Mouse (Mus musculus): Measurements from ENCODE around the gene Atxn2. TPM values are rescaled to one million over a fixed set of nuclear protein-coding genes. Genes with fewer than 3 reads are reported as not detected.

Gene Atxn2
- total RNA-seq, 2 experiments from 2014 or later = 30.1 to 85.0 TPM

DNA sequence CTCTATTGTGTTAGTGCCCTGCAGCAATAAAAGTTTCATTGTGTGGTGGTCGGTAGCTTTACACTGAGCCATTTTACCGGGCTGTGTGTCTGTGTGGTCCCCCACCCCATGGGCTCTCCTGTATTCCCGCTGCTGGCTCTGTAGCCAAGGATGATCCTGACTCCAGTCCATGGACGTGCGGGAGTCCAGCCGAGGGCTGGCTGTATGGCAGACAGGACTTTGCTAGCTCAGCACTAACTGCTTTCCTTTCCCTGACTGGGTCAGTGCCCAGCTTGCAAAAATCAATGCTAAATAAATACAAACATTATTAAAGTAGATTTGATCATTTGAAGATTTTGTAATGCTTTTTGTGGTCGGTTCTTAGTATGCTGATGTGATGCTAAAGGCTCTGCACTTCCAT lies 50.3 kb downstream of the Atxn2 start:
- no peak for ATAC-seq (replicated peaks; ENCODE audit: poor library complexity)

DNA sequence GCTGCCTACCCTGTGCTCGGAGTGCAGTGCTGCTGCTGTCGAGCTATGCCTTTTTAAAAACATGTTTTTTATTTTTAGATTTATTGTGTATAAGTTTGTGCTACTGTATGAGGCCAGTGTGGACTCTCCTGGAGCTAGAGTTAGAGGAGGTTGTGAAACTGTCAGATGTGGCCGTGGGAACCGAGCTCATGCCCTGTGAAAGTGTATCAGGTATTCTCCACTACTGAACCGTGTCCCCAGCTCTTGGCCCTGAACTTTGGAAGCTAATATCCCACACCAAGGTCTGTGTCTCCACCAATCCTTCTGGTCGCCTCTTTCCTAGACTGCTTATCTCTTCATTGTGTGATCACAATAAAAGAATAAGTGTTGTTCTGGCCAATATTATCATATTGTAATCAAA lies 51.8 kb downstream of the Atxn2 start:
- ATAC-seq (replicated peaks; ENCODE audit: poor library complexity) = no peak

- no peak for ATAC-seq (replicated peaks; ENCODE audit: poor library complexity)
These were observed 53.9 kb downstream of the Atxn2 start for GRCm38 (mm10) chr5:121765020-121765419.

DNA sequence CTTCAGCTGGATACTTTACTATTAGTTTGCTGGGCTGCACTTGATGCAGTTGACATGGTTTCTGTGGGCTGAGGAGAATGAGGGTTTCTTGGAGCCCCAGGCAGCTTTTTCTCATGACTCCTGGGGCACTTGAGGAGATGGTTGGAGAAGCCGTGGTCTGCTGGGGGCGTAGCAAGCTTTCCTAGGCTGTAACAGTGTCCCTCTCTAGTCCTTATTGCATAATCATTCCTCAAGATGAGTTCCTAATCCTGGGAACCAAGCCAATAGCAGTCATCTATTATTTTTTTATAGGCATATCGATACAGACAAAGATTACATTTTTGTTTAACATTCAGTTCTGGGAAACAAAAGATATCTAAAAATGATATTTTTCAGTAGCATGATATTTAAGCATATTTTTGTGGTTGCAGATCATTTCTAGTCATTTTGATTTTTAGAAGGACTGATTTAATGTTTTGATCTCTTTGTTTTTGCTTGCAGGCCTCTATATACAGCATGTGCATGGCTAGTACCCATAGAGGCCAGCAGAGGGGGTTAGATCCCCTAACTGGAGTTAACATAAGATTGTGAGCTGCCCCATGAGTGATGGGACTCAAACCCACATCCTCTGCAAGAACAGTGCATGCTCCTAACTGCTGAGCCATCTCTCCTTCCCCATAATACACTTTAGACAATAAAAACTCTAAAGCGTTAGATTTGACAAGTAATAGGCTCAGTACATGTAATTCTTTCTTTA lies 55.1 kb downstream of the Atxn2 start:
- no peak for ATAC-seq (replicated peaks; ENCODE audit: poor library complexity)

GRCm38 (mm10) chr5:121767564-121767963 lies 56.4 kb downstream of the Atxn2 start:
- ATAC-seq (replicated peaks; ENCODE audit: poor library complexity) = no peak

DNA sequence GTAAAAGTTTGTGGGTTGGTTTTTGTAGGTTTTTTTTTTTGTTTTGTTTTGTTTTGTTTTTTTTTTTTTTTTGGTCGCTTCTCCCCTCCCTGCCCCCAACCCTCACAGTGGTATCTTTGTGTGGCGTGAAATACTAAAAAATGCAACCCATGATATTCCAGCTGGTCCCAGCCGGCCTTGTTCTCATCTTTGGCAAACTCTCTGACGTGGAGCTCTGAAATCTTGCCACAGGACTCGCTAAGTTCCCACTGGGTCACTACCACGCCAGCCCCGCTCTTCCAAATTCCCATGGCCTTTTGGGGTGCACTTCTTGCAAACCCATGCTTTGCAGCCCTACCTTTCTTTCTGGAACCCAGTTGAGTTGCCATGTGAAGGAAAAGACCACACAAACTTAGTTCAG lies 58.7 kb downstream of the Atxn2 start:
- ATAC-seq (replicated peaks; ENCODE audit: poor library complexity) = no peak

DNA sequence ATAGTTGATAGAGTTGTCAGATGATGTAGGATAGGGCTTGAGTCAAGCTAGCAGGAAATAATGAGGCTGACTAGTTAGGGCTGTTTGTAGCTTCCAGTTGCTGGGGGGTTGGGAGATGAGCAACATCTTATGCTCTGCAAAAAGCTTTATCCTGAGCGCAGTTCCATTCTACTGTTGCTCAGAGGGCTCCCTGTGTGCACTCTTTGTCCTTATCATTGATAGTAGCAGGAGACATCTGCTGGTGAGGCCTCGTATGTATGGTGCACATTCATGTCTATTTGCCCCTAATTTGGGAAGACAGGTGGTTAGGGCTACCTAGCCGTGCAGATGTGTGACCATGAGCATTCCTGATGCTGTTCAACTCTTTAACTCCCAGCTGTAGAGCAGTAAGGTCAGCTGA lies 60.5 kb downstream of the Atxn2 start:
- peak; percentile 78 for ATAC-seq (replicated peaks; ENCODE audit: poor library complexity)

DNA sequence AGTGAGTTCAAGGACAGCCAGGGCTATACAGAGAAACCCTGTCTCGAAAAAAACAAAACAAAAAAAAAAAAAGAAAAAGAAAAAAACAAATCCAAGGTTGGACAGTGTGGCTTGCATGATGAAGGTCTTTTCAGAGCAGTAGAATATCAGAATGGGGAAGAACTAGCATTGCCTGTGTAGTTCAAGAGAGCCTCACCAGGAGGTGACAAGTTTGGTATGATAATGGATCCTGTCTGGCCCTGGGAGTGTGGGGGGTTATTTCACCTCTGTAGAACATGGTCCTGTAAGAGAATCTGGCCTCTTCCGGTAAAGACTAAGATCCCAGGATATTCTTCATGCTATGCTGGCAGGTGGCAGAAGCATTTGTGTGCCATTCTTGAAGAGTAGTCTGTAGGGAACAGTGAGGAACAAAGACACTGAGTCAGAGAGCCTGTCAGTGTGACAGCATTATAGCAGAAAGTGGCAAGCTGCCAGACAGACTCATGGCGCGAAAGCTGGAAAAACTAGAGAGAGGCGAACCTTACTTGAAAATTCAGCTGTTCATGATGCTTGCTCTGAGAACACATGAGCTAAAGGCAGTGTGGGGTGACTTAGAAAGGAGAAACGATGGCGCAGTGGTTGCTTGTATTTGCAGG lies 67.5 kb downstream of the Atxn2 start:
- ATAC-seq (replicated peaks; ENCODE audit: poor library complexity) = no peak

DNA sequence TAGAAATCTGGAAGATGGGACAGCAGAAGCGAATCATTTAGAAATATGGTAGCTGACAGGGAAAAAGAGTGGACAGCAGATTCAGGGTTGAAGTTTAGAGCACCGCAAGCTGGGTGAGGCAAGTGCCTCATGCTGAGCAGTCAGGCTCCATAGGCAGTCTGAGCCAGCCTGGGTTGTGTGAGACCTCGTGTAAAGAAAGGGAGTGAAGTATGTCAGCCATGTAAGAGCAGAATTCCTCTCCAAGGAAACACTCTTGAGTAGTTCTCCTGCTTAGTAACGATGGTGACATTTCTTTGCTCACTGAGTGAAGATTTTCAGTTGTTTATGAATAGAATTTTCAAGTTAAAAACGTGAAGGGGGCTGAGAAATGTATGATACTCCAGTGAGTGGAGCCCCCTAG lies 69.0 kb downstream of the Atxn2 start:
- no peak for ATAC-seq (replicated peaks; ENCODE audit: poor library complexity)

DNA sequence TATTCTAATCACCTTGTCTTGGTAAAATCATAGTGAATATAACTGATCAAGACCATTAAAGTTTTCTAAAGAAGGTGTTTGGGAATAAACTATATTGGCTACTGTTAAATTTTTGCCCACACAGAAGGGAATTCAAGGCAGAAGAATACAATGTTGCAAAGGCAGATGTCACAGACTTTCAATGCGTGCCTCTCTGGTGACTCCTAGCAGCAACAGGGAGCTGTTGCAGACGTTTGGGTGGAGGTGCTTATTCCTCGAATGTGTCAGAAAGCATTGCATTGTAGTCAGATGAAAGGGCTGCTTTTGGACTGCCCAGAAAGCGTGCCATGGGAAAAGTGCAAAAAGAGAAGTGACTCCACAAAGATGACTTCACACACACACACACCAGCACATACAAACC lies 71.3 kb downstream of the Atxn2 start:
- ATAC-seq (replicated peaks; ENCODE audit: poor library complexity) = no peak

DNA sequence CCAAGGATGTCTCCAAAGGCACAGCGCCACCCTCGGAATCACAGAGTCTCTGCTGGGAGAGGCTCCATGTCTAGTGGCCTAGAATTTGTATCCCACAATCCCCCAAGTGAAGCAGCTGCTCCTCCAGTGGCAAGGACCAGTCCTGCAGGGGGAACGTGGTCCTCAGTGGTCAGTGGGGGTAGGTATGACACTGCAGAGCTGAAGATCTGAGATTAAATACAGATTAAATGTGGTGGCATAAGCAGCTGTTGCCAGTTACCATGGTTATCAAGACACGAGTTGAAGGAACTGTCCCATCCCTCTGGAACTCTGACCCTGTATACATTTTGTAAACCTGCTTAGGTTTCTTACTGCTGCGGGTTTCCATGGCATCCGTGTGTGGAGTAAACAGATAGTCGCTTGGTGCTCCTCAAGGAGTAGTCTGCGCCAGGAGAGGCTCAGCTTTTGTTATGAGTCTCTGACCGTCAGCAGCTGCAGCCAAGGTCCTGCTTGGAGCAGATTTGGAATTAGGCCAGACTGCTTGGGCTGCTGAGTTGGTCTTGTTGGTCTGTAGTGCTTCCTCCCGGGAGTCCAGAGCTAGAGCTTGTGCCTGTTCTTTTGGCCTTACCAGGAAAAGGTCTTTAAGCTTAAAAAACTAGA lies 72.8 kb downstream of the Atxn2 start:
- no peak for ATAC-seq (replicated peaks; ENCODE audit: poor library complexity)

DNA sequence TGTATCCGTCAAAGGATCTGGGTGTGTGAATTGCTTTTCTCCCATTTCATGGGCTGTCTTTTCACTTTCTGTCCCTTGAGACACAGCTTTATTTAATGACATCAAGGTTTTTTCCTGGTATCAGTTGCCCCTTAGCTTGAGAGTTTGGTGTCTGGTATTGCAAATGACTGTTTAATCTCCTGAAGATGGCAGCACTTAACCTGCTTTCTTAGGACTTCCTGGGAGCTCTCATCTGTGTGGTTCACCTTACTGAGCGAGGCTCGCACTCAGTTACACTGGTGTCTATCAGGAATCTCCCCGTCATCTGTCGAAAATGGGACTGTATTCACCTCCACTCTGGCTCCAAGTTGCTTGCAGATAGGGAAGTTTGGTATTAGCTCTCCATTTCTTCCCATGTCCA lies 79.9 kb downstream of the Atxn2 start:
- ATAC-seq (replicated peaks; ENCODE audit: poor library complexity) = no peak

DNA sequence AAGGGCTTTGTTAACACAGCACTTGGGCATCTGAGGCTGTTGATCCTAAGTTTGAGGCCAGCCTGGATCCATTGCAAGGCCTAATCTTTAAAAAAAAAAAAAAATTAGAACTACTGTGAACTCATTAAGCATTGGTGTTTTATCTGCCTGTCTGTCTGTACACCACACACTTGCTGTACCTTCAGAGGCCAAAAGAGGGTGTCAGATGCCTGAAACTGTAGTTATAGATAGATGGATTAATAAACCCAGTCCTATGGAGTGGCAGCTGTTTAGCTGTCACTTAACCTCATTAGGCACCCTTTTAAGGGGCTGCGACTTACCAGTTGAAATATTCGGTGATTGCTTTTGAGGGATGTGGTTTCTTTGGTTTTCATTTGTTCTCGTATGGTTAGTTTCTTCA lies 84.7 kb downstream of the Atxn2 start:
- ATAC-seq (replicated peaks; ENCODE audit: poor library complexity) = peak; percentile 72

DNA sequence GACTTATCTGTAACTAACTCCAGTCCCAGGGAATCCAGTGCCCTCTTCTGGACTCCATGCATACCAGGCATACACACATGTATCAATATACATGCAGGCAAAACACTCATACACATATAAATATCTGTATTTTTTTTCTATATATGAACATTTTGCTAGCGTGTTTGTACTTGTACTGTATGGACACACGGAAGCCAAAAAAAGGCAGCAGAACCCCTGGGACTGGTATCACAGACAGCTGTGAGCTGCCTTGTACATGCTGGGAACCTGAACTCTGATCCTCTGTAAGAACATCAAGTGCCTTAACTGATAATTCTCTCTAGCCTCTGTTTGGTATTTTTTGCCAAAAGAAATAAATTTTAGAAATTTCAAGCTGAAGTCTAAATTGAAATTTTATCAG lies 87.3 kb downstream of the Atxn2 start:
- ATAC-seq (replicated peaks; ENCODE audit: poor library complexity) = no peak

DNA sequence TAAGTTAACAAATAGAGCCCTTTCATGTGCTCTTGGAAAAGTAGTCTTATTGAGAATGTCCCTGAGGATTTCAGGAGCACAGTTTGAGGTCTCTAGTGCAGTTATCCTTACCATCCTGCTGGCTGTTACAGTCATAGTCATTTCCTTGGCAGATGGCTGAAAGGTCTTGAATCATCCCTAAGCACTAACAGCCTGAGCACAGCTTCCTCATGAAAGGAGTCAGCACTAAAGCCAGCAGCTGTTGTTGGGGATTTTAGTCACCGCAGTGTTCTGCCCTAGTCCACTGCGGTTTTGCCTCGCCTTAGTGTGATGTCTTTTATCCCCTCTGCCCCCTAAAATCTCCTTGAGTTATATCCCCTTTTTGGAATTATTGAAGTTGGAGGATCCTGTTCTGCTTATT lies 96.0 kb downstream of the Atxn2 start:
- ATAC-seq (replicated peaks; ENCODE audit: poor library complexity) = no peak

- ATAC-seq (replicated peaks; ENCODE audit: poor library complexity) = no peak
These were observed 97.1 kb downstream of the Atxn2 start for GRCm38 (mm10) chr5:121808202-121808601.

GRCm38 (mm10) chr5:121809667-121810224 lies 98.6 kb downstream of the Atxn2 start:
- no peak for ATAC-seq (replicated peaks; ENCODE audit: poor library complexity)

- no peak for ATAC-seq (replicated peaks; ENCODE audit: poor library complexity)
These were observed 99.4 kb downstream of the Atxn2 start for GRCm38 (mm10) chr5:121810331-121811151.

GRCm38 (mm10) chr5:121811485-121811931 lies 100.4 kb downstream of the Atxn2 start:
- ATAC-seq (replicated peaks; ENCODE audit: poor library complexity) = peak; percentile 81

DNA sequence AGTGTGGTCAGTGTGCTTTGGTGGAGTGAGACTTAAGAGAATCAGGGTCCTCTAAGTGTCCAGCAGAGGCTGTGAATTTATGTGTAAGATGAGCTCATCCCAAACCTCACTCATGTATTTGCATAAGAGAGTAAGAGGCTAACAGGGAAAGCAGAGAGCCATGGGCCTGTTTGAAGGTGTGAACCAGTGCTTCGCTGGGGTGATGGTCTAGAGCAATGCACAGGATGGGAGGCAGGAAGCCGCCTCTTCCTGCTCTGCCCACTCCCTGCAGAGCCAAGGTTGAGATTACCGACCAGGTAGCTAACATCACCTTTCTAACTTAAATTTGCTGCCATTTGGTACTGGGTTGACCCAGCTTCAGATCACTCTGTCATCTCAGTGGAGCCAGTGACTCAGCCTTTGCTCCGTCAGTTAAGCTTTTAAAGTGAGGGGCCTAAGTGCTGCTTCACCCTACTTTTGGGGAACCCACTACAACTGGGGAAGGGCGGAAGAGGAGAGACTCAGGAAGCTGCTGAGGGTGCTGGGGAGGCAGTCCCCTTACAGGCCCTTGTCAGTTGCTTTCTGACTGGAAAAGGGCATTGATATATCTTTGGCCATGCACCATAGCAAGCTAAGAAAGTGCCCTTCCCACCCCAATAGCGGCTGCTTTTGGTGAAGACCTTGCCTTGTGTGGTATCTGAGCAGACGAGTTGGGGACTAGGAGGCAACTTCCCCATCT lies 101.5 kb downstream of the Atxn2 start:
- ATAC-seq (replicated peaks; ENCODE audit: poor library complexity) = no peak

Data from megakaryocyte progenitor cell, adult 5-6 weeks (primary cell).